Mouse (Mus musculus) embryonic facial prominence, embryonic 13.5 days (tissue): ENCODE data around the gene Nudt2. TPM values are rescaled to one million over a fixed set of nuclear protein-coding genes. Genes with fewer than 3 reads are reported as not detected.

Source experiments
- ATAC-seq: fragments of 200-750 bp; cut with Nextera tagmentation; 2 replicates; pipeline ENCODE4 v1.8.0; 2017; ENCODE audit warnings: low read depth; ENCODE audit not compliant: insufficient number of reproducible peaks, insufficient read depth, low FRiP score, low TSS enrichment
- H3K27ac ChIP-seq: fragments of 300-500 bp; sonication (generic); 2 replicates; pipeline ENCODE4 v1.5.1; 2015; ENCODE audit warnings: moderate library complexity, mild to moderate bottlenecking, inconsistent platforms
- H3K27me3 ChIP-seq: fragments of 300-500 bp; sonication (generic); 2 replicates; pipeline ENCODE4 v1.6.1; 2015; ENCODE audit warnings: mild to moderate bottlenecking, inconsistent platforms
- H3K36me3 ChIP-seq: fragments of 300-500 bp; sonication (generic); 2 replicates; pipeline ENCODE4 v1.6.1; 2015; ENCODE audit warnings: mild to moderate bottlenecking, inconsistent platforms
- H3K4me1 ChIP-seq: fragments of 300-500 bp; sonication (generic); 2 replicates; pipeline ENCODE4 v1.6.1; 2015; ENCODE audit warnings: inconsistent platforms
- H3K4me2 ChIP-seq: fragments of 300-500 bp; sonication (generic); 2 replicates; pipeline ENCODE4 v1.6.1; 2015; ENCODE audit warnings: moderate library complexity, mild to moderate bottlenecking, inconsistent platforms
- H3K4me3 ChIP-seq: fragments of 300-500 bp; sonication (generic); 2 replicates; pipeline ENCODE4 v1.5.1; 2015; ENCODE audit warnings: mild to moderate bottlenecking, inconsistent platforms
- H3K9ac ChIP-seq: fragments of 300-500 bp; sonication (generic); 2 replicates; pipeline ENCODE4 v1.6.1; 2015; ENCODE audit warnings: mild to moderate bottlenecking, inconsistent platforms
- H3K9me3 ChIP-seq: fragments of 300-500 bp; sonication (generic); 2 replicates; pipeline ENCODE4 v1.6.1; 2016; ENCODE audit warnings: inconsistent platforms
- WGBS: fragments of 180-500 bp; shearing (Covaris S2); methylation state at CpG from one replicate; pipeline ENCODE4 v1.1.7; 2015; ENCODE audit warnings: mixed read lengths; 5-methylcytosine and 5-hydroxymethylcytosine counted together
- polyA plus RNA-seq: library from polyadenylated mRNA; unstranded; fragments of >200 nt; fragmentation: Nextera tagmentation; extraction: Ambion mirVana; gene quantifications from 2 replicates; pipeline ENCODE4 v1.2.1, GENCODE M21; 2015

Gene Nudt2
- polyA plus RNA-seq, 1 experiment from 2014 or later = 54.1 TPM

GRCm38 (mm10) chr4:41495076-41495475 lies 30.1 kb downstream of the Nudt2 start:
- no peaks in the 10 kb centered on the region for H3K9me3 ChIP-seq
- H3K4me2 ChIP-seq = no peak overlapping the region
- H3K27ac ChIP-seq = no peak overlapping the region
- no peak for ATAC-seq
- no peak overlapping the region for H3K9ac ChIP-seq
- WGBS = 79% methylated on average over 4 of the region's 4 CpGs
- H3K4me1 ChIP-seq = peaks cover 21% of the 10 kb centered on the region
- peaks cover 49% of the 10 kb centered on the region for H3K27me3 ChIP-seq
- no peak overlapping the region for H3K4me3 ChIP-seq
- H3K36me3 ChIP-seq = peaks cover 5% of the 10 kb centered on the region; the same call in 1 of the 2 replicates

GRCm38 (mm10) chr4:41495850-41496249 lies 30.9 kb downstream of the Nudt2 start:
- H3K4me3 ChIP-seq = no peak overlapping the region
- H3K4me2 ChIP-seq = no peak overlapping the region
- H3K27me3 ChIP-seq = peaks cover 57% of the 10 kb centered on the region
- peaks cover 24% of the 10 kb centered on the region for H3K4me1 ChIP-seq
- ATAC-seq = no peak
- H3K36me3 ChIP-seq = peaks cover 5% of the 10 kb centered on the region; the same call in 1 of the 2 replicates
- 71% methylated on average over 11 of the region's 11 CpGs for WGBS
- no peaks in the 10 kb centered on the region for H3K9me3 ChIP-seq
- H3K27ac ChIP-seq = no peak overlapping the region
- no peak overlapping the region for H3K9ac ChIP-seq

- Histone ChIP-seq H3K4me3 (no peak overlapping the region), H3K27ac (no peak overlapping the region), H3K36me3 (peaks cover 5% of the 10 kb centered on the region; the same call in 1 of the 2 replicates), H3K4me2 (peak overlapping the region; percentile 68; the same call in 1 of the 2 replicates), H3K27me3 (peaks cover 69% of the 10 kb centered on the region), H3K4me1 (peaks cover 29% of the 10 kb centered on the region), H3K9ac (no peak overlapping the region), H3K9me3 (no peaks in the 10 kb centered on the region)
- WGBS = 56% methylated on average over 5 of the region's 5 CpGs
- ATAC-seq = no peak
These were observed 32.1 kb downstream of the Nudt2 start for GRCm38 (mm10) chr4:41497046-41497445.

GRCm38 (mm10) chr4:41497579-41497978 lies 32.6 kb downstream of the Nudt2 start:
- Histone ChIP-seq H3K36me3 (peaks cover 5% of the 10 kb centered on the region; the same call in 1 of the 2 replicates), H3K27ac (no peak overlapping the region), H3K4me1 (peaks cover 34% of the 10 kb centered on the region), H3K9ac (peak overlapping the region; percentile 46), H3K27me3 (peaks cover 74% of the 10 kb centered on the region), H3K9me3 (no peaks in the 10 kb centered on the region), H3K4me2 (peak overlapping the region; percentile 68), H3K4me3 (peak overlapping the region; percentile 41)
- 3% methylated on average over 34 of the region's 34 CpGs for WGBS
- no peak for ATAC-seq

GRCm38 (mm10) chr4:41497995-41498845 lies 33.3 kb downstream of the Nudt2 start:
- 8% methylated on average over 72 of the region's 72 CpGs for WGBS
- Histone ChIP-seq H3K36me3 (peaks cover 5% of the 10 kb centered on the region; the same call in 1 of the 2 replicates), H3K9ac (peak overlapping the region; percentile 46), H3K4me1 (peaks cover 40% of the 10 kb centered on the region), H3K4me3 (peak overlapping the region; percentile 41), H3K27ac (no peak overlapping the region), H3K27me3 (peaks cover 76% of the 10 kb centered on the region), H3K4me2 (peak overlapping the region; percentile 68), H3K9me3 (no peaks in the 10 kb centered on the region)
- ATAC-seq = no peak

- H3K27me3 ChIP-seq = peaks cover 76% of the 10 kb centered on the region
- ATAC-seq = no peak
- peaks cover 40% of the 10 kb centered on the region for H3K4me1 ChIP-seq
- peaks cover 5% of the 10 kb centered on the region; the same call in 1 of the 2 replicates for H3K36me3 ChIP-seq
- H3K9me3 ChIP-seq = no peaks in the 10 kb centered on the region
- no peak overlapping the region for H3K27ac ChIP-seq
- peak overlapping the region; percentile 41 for H3K4me3 ChIP-seq
- WGBS = 7% methylated on average over 43 of the region's 43 CpGs
- H3K9ac ChIP-seq = peak overlapping the region; percentile 40; the same call in 1 of the 2 replicates
- peak overlapping the region; percentile 68 for H3K4me2 ChIP-seq
These were observed 34.0 kb downstream of the Nudt2 start for GRCm38 (mm10) chr4:41498921-41499391.

- Histone ChIP-seq H3K4me1 (peaks cover 40% of the 10 kb centered on the region), H3K36me3 (peaks cover 5% of the 10 kb centered on the region; the same call in 1 of the 2 replicates), H3K4me3 (peak overlapping the region; percentile 41; the same call in 1 of the 2 replicates), H3K27me3 (peaks cover 76% of the 10 kb centered on the region), H3K9me3 (no peaks in the 10 kb centered on the region), H3K4me2 (no peak overlapping the region; the same call in 1 of the 2 replicates), H3K9ac (no peak overlapping the region), H3K27ac (no peak overlapping the region)
- no peak for ATAC-seq
- 62% methylated on average over 8 of the region's 8 CpGs for WGBS
These were observed 34.7 kb downstream of the Nudt2 start for GRCm38 (mm10) chr4:41499619-41500018.

- WGBS = 62% methylated on average over 4 of the region's 4 CpGs
- Histone ChIP-seq H3K4me2 (no peak overlapping the region), H3K4me3 (no peak overlapping the region), H3K27me3 (peaks cover 68% of the 10 kb centered on the region), H3K4me1 (peaks cover 40% of the 10 kb centered on the region), H3K36me3 (peaks cover 3% of the 10 kb centered on the region; the same call in 1 of the 2 replicates), H3K27ac (no peak overlapping the region), H3K9ac (no peak overlapping the region), H3K9me3 (no peaks in the 10 kb centered on the region)
- no peak for ATAC-seq
These were observed 35.8 kb downstream of the Nudt2 start for GRCm38 (mm10) chr4:41500787-41501186.

- Histone ChIP-seq H3K27me3 (peaks cover 53% of the 10 kb centered on the region), H3K4me2 (peak overlapping the region; percentile 75), H3K9ac (peak overlapping the region; percentile 67), H3K9me3 (no peaks in the 10 kb centered on the region), H3K4me3 (peak overlapping the region; percentile 46), H3K4me1 (peaks cover 50% of the 10 kb centered on the region), H3K27ac (peak overlapping the region; percentile 79), H3K36me3 (no peaks in the 10 kb centered on the region)
- peak; percentile 38 for ATAC-seq
- WGBS = 6% methylated on average over 20 of the region's 20 CpGs
These were observed 37.4 kb downstream of the Nudt2 start for GRCm38 (mm10) chr4:41502171-41502940.

GRCm38 (mm10) chr4:41502986-41503412 lies 38.0 kb downstream of the Nudt2 start, which contains the start of gene AI464131:
TSS of gene AI464131 (minus strand) at chr4:41503076.
- Histone ChIP-seq H3K4me2 (peak within 1 kb of the TSS; percentile 75), H3K27me3 (peaks cover 49% of the 10 kb centered on the region), H3K27ac (peak within 1 kb of the TSS; percentile 79), H3K4me3 (peak within 1 kb of the TSS; percentile 46), H3K36me3 (no peaks in the 10 kb centered on the region), H3K4me1 (peaks cover 50% of the 10 kb centered on the region), H3K9me3 (no peaks in the 10 kb centered on the region), H3K9ac (peak within 1 kb of the TSS; percentile 67)
- ATAC-seq = peak; percentile 92
- WGBS = under 1% methylated on average over 18 of the region's 18 CpGs

- Histone ChIP-seq H3K4me3 (no peak overlapping the region), H3K27me3 (peaks cover 41% of the 10 kb centered on the region), H3K4me2 (no peak overlapping the region), H3K27ac (no peak overlapping the region), H3K36me3 (no peaks in the 10 kb centered on the region), H3K9me3 (no peaks in the 10 kb centered on the region), H3K4me1 (peaks cover 37% of the 10 kb centered on the region), H3K9ac (no peak overlapping the region)
- WGBS = 74% methylated on average over 5 of the region's 5 CpGs
- no peak for ATAC-seq
These were observed 39.4 kb downstream of the Nudt2 start for GRCm38 (mm10) chr4:41504325-41504724.
